Mouse (Mus musculus): Measurements from ENCODE around the gene Sptbn4. TPM values are rescaled to one million over a fixed set of nuclear protein-coding genes. Genes with fewer than 3 reads are reported as not detected.

Sptbn4 gene
- polyA plus RNA-seq, 1 experiment, result 30.4 TPM

GRCm38 (mm10) chr7:27329326-27329947 is 118.0 kb downstream of the Sptbn4 start:
- no peak for TF ChIP-seq POLR2A (IDR thresholded peaks at IDR 0.05; ENCODE audit: borderline replicate concordance, extremely low read depth, insufficient read depth, insufficient read length, poor library complexity, severe bottlenecking)
- TF ChIP-seq CTCF (IDR thresholded peaks at IDR 0.05; ENCODE audit: borderline replicate concordance, extremely low read depth, insufficient read depth, insufficient read length), result peak; percentile 79

GRCm38 (mm10) chr7:27328648-27329047 is 118.8 kb downstream of the Sptbn4 start:
- no peak for DNase-seq (ENCODE audit: low read depth)
- TF ChIP-seq POLR2A (IDR thresholded peaks at IDR 0.05; ENCODE audit: borderline replicate concordance, extremely low read depth, insufficient read depth, insufficient read length, poor library complexity, severe bottlenecking), result no peak
- no peak for TF ChIP-seq CTCF (IDR thresholded peaks at IDR 0.05; ENCODE audit: borderline replicate concordance, extremely low read depth, insufficient read depth, insufficient read length)

More at GRCm38 (mm10) chr7:27329326-27329947, 118.0 kb downstream of the Sptbn4 start:
- peak; percentile 81 for DNase-seq (ENCODE audit: low read depth)

GRCm38 (mm10) chr7:27328161-27328560 is 119.3 kb downstream of the Sptbn4 start:
- no peak for DNase-seq (ENCODE audit: low read depth)
- no peak for TF ChIP-seq CTCF (IDR thresholded peaks at IDR 0.05; ENCODE audit: borderline replicate concordance, extremely low read depth, insufficient read depth, insufficient read length)

- TF ChIP-seq POLR2A (IDR thresholded peaks at IDR 0.05; ENCODE audit: borderline replicate concordance, extremely low read depth, insufficient read depth, insufficient read length, poor library complexity, severe bottlenecking) (no peak), CTCF (IDR thresholded peaks at IDR 0.05; ENCODE audit: borderline replicate concordance, extremely low read depth, insufficient read depth, insufficient read length) (no peak)
- no peak for DNase-seq (ENCODE audit: low read depth)
Measured at GRCm38 (mm10) chr7:27327500-27327899, 120.0 kb downstream of the Sptbn4 start.

DNA sequence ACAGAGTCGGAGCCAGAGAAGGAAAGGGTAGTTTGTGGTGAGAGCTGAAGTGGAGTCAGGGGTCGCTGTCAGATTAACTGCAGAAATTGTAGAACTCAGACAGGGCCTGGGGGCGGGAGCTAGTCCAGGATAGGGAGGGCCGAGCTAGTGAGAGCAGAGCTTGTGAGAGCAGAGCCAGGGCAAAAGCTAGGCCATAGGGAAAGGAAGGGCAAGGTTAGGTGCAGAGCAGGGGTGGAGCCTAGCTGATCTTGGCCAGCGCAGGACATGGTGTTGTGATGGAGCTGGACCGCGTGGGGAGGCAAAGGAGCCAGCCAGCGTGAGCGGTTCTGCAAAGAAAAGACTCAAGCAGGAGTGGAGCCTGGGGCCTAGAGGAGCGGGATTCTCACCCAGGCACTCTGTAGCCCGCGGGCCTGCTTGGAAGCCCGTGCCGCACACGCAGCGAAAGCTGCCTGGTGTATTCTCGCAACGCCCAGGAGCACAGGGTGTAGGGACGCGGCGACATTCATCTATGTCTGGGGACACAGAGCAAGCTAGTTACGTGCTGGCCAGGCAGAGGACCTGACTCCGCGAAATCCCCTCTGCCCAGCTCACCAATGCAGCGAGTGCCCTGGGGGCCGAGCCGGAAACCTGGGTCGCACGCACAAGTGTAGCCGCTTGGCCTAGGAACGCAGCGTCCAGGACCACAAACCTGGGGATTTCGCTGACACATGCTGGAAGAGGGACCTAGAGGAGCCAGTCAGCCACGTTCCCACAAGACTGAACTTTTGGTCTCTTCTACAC is 121.2 kb downstream of the Sptbn4 start:
- TF ChIP-seq CTCF (IDR thresholded peaks at IDR 0.05; ENCODE audit: borderline replicate concordance, extremely low read depth, insufficient read depth, insufficient read length), result no peak
- no peak for TF ChIP-seq POLR2A (IDR thresholded peaks at IDR 0.05; ENCODE audit: borderline replicate concordance, extremely low read depth, insufficient read depth, insufficient read length, poor library complexity, severe bottlenecking)

DNA sequence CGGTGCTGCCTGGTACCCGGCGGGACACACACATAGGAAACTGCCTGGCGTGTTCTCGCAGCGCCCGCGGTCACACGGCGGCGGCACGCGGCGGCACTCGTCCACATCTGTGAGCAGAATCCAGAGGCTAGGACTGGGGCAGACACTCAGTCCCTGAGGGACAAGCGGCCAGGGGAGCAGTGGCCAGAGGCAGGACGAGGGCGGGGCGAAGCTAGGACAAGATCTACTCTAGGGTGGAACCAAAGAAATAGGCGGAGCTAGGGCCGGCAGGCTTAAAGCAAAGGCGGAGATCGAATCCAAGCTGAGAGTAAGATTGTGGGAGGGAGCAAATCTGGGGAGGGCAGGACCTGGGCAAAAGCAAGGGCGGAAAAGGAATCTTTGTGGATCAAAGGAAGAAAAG is 121.8 kb downstream of the Sptbn4 start:
- TF ChIP-seq CTCF (IDR thresholded peaks at IDR 0.05; ENCODE audit: borderline replicate concordance, extremely low read depth, insufficient read depth, insufficient read length) (no peak), POLR2A (IDR thresholded peaks at IDR 0.05; ENCODE audit: borderline replicate concordance, extremely low read depth, insufficient read depth, insufficient read length, poor library complexity, severe bottlenecking) (no peak)
- DNase-seq (ENCODE audit: low read depth), result no peak

More for the DNA sequence above, 121.2 kb downstream of the Sptbn4 start:
- no peak for DNase-seq (ENCODE audit: low read depth)

DNA sequence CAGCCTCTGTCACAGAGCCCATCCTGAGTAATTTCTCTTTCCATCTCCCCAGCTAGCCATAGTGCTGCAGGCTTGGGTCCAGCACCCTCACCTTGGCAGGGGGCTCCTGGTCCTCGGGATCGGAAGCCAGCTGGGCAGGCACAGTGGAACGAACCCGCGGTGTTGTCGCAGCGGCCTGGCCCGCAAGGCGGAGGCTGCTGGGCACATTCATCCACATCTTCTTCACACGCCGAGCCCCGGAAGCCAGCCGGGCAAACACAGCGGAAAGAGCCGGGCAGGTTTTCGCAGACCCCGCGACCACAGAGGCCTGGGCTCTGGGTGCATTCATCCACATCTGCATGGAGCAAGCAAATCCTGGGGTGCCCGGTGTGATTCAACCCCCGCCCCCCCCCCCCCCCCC is 122.6 kb downstream of the Sptbn4 start:
- no peak for DNase-seq (ENCODE audit: low read depth)

GRCm38 (mm10) chr7:27324161-27324560 is 123.3 kb downstream of the Sptbn4 start:
- DNase-seq (ENCODE audit: low read depth), result no peak
- TF ChIP-seq CTCF (IDR thresholded peaks at IDR 0.05; ENCODE audit: borderline replicate concordance, extremely low read depth, insufficient read depth, insufficient read length), result no peak
- TF ChIP-seq POLR2A (IDR thresholded peaks at IDR 0.05; ENCODE audit: borderline replicate concordance, extremely low read depth, insufficient read depth, insufficient read length, poor library complexity, severe bottlenecking), result no peak

More for the DNA sequence above, 122.6 kb downstream of the Sptbn4 start:
- TF ChIP-seq CTCF (IDR thresholded peaks at IDR 0.05; ENCODE audit: borderline replicate concordance, extremely low read depth, insufficient read depth, insufficient read length) (no peak), POLR2A (IDR thresholded peaks at IDR 0.05; ENCODE audit: borderline replicate concordance, extremely low read depth, insufficient read depth, insufficient read length, poor library complexity, severe bottlenecking) (no peak)

DNA sequence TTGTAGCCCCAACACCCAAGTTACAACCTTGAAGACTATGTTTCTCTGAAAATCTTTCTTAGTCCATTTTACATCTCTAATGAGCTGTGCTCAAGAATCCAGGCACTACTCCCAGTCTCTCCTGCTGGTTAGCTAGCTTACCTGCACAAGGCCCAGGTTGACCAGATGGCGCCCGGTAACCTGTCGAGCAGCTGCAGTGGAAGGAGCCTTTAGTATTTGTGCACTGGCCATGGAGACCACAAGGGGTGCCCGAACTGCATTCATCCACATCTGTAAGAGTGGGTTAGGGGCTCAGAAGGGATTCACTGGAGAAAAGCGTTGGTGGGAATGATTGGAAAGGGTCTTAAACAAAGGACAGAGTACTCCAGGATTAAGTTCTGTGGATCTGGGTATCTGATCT is 124.5 kb downstream of the Sptbn4 start:
- DNase-seq (ENCODE audit: low read depth), result no peak
- TF ChIP-seq CTCF (IDR thresholded peaks at IDR 0.05; ENCODE audit: borderline replicate concordance, extremely low read depth, insufficient read depth, insufficient read length) (no peak), POLR2A (IDR thresholded peaks at IDR 0.05; ENCODE audit: borderline replicate concordance, extremely low read depth, insufficient read depth, insufficient read length, poor library complexity, severe bottlenecking) (no peak)

- no peak for DNase-seq (ENCODE audit: low read depth)
- TF ChIP-seq CTCF (IDR thresholded peaks at IDR 0.05; ENCODE audit: borderline replicate concordance, extremely low read depth, insufficient read depth, insufficient read length), result no peak
- no peak for TF ChIP-seq POLR2A (IDR thresholded peaks at IDR 0.05; ENCODE audit: borderline replicate concordance, extremely low read depth, insufficient read depth, insufficient read length, poor library complexity, severe bottlenecking)
Measured at GRCm38 (mm10) chr7:27322291-27322690, 125.2 kb downstream of the Sptbn4 start.

DNA sequence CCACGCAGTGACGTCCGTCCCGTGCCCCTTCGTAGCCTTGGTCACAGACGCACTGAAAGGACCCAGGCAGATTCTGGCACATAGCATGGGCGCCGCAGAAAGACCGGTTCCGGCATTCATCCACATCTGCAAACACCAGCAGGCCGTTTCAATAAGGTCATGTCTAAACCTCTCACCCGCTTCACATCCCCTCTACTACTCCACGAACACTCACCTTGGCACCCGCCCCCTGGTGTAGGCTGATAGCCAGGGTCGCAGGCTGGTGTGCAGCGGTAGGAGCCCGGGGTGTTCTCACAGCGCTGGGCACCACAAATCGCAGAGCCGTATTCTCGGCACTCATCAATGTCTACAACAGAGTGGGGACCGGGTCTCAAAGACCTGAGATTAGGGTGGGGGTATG is 128.1 kb downstream of the Sptbn4 start:
- no peak for DNase-seq (ENCODE audit: low read depth)
- TF ChIP-seq CTCF (IDR thresholded peaks at IDR 0.05; ENCODE audit: borderline replicate concordance, extremely low read depth, insufficient read depth, insufficient read length), result no peak
- no peak for TF ChIP-seq POLR2A (IDR thresholded peaks at IDR 0.05; ENCODE audit: borderline replicate concordance, extremely low read depth, insufficient read depth, insufficient read length, poor library complexity, severe bottlenecking)

- TF ChIP-seq POLR2A (IDR thresholded peaks at IDR 0.05; ENCODE audit: borderline replicate concordance, extremely low read depth, insufficient read depth, insufficient read length, poor library complexity, severe bottlenecking) (no peak), CTCF (IDR thresholded peaks at IDR 0.05; ENCODE audit: borderline replicate concordance, extremely low read depth, insufficient read depth, insufficient read length) (no peak)
- peak; percentile 88 for DNase-seq (ENCODE audit: low read depth)
Measured at GRCm38 (mm10) chr7:27315958-27316357, 131.5 kb downstream of the Sptbn4 start.

Data from brain, embryonic 14.5 days (tissue).